Mouse (Mus musculus): ENCODE measurements at regions not wholly inside any gene's neighbourhood (a gene's known extent, or its start where the extent isn't known, plus 50 kb on each side); places are given as distances from the start of the nearest gene placed in this dataset.

DNA sequence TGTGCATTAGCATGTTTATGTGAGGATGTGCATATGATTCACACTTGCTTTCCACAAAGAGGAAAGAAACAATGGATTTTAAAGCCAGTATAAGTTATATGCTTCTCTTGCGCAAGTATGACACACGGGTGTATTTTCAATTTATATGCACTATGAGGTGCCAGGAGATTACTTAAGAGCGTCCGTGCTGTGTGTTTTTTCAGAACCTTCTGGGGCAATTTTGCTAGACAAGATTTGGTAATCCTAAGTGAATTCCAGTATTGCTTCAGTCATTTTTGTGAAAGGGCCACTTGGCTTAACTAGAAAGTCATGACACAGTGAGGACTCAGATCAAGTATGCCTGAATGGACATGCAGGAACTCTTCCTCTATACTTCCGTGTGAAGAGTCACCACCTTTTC lies 511.5 kb downstream of the Fgf9 start:
- H3K4me3 ChIP-seq (ENCODE audit: insufficient read depth in 1 of 2, low read depth in 2 of 2, low read length in 2 of 2) = no peak overlapping the region
- DNase-seq (ENCODE audit: low read depth in 3 of 3, low spot score in 3 of 3) = no peak
- WGBS (ENCODE audit: insufficient replicate concordance) = 76% methylated on average over 5 of the region's 5 CpGs

GRCm38 (mm10) chr14:58570021-58570420 lies 499.7 kb downstream of the Fgf9 start:
- Histone ChIP-seq H3K9me3 (ENCODE audit: control insufficient read depth, low read length) (no peaks in the 10 kb centered on the region), H3K27ac (no peak overlapping the region), H3K27me3 (ENCODE audit: control insufficient read depth, insufficient read depth, low read length) (no peaks in the 10 kb centered on the region), H3K4me3 (ENCODE audit: insufficient read depth in 1 of 2, low read depth in 2 of 2, low read length in 2 of 2) (no peak overlapping the region), H3K4me1 (replicated peaks; ENCODE audit: control insufficient read depth in 2 of 2, insufficient read depth in 2 of 2, low read length in 1 of 2) (no peaks in the 10 kb centered on the region), H3K36me3 (replicated peaks; ENCODE audit: control insufficient read depth, insufficient read depth, low read depth) (no peaks in the 10 kb centered on the region), H3K4me2 (ENCODE audit: low read depth) (no peak overlapping the region), H3K9ac (replicated peaks) (no peak overlapping the region)
- TF ChIP-seq CTCF (IDR thresholded peaks at IDR 0.05; ENCODE audit: low read depth) = no peak
- no peak for TF ChIP-seq EP300 (IDR thresholded peaks at IDR 0.05; ENCODE audit: low read depth)
- WGBS (ENCODE audit: insufficient replicate concordance) = 51% methylated on average over 2 of the region's 2 CpGs
- DNase-seq (ENCODE audit: low read depth in 3 of 3, low spot score in 3 of 3) = no peak
- ATAC-seq (ENCODE audit: insufficient read depth) = no peak

More for the DNA sequence above, 511.5 kb downstream of the Fgf9 start:
- Histone ChIP-seq H3K4me2 (ENCODE audit: low read depth) (no peak overlapping the region), H3K27me3 (ENCODE audit: control insufficient read depth, insufficient read depth, low read length) (no peaks in the 10 kb centered on the region), H3K36me3 (replicated peaks; ENCODE audit: control insufficient read depth, insufficient read depth, low read depth) (no peaks in the 10 kb centered on the region), H3K27ac (no peak overlapping the region), H3K9ac (replicated peaks) (no peak overlapping the region), H3K4me1 (replicated peaks; ENCODE audit: control insufficient read depth in 2 of 2, insufficient read depth in 2 of 2, low read length in 1 of 2) (no peaks in the 10 kb centered on the region), H3K9me3 (ENCODE audit: control insufficient read depth, low read length) (no peaks in the 10 kb centered on the region)
- no peak for TF ChIP-seq EP300 (IDR thresholded peaks at IDR 0.05; ENCODE audit: low read depth)
- no peak for ATAC-seq (ENCODE audit: insufficient read depth)

- Histone ChIP-seq H3K27ac (no peak overlapping the region), H3K4me1 (replicated peaks; ENCODE audit: control insufficient read depth in 2 of 2, insufficient read depth in 2 of 2, low read length in 1 of 2) (no peaks in the 10 kb centered on the region), H3K4me3 (ENCODE audit: insufficient read depth in 1 of 2, low read depth in 2 of 2, low read length in 2 of 2) (no peak overlapping the region), H3K9ac (replicated peaks) (no peak overlapping the region), H3K9me3 (ENCODE audit: control insufficient read depth, low read length) (no peaks in the 10 kb centered on the region), H3K27me3 (ENCODE audit: control insufficient read depth, insufficient read depth, low read length) (no peaks in the 10 kb centered on the region), H3K4me2 (ENCODE audit: low read depth) (no peak overlapping the region), H3K36me3 (replicated peaks; ENCODE audit: control insufficient read depth, insufficient read depth, low read depth) (no peaks in the 10 kb centered on the region)
- no peak for DNase-seq (ENCODE audit: low read depth in 3 of 3, low spot score in 3 of 3)
- no peak for ATAC-seq (ENCODE audit: insufficient read depth)
- no peak for TF ChIP-seq CTCF (IDR thresholded peaks at IDR 0.05; ENCODE audit: low read depth)
- TF ChIP-seq EP300 (IDR thresholded peaks at IDR 0.05; ENCODE audit: low read depth) = no peak
Measured at GRCm38 (mm10) chr14:58567472-58567871, 497.1 kb downstream of the Fgf9 start.

- 36% methylated on average over 2 of the region's 2 CpGs for WGBS (ENCODE audit: insufficient replicate concordance)
- H3K27ac ChIP-seq = no peak overlapping the region
- H3K9ac ChIP-seq (replicated peaks) = no peak overlapping the region
- DNase-seq (ENCODE audit: low read depth in 3 of 3, low spot score in 3 of 3) (no peak), ATAC-seq (ENCODE audit: insufficient read depth) (no peak)
- no peak overlapping the region for H3K4me3 ChIP-seq (ENCODE audit: insufficient read depth in 1 of 2, low read depth in 2 of 2, low read length in 2 of 2)
- H3K4me1 ChIP-seq (replicated peaks; ENCODE audit: control insufficient read depth in 2 of 2, insufficient read depth in 2 of 2, low read length in 1 of 2) = no peaks in the 10 kb centered on the region
- no peak for TF ChIP-seq EP300 (IDR thresholded peaks at IDR 0.05; ENCODE audit: low read depth)
- no peak for TF ChIP-seq CTCF (IDR thresholded peaks at IDR 0.05; ENCODE audit: low read depth)
- no peaks in the 10 kb centered on the region for H3K36me3 ChIP-seq (replicated peaks; ENCODE audit: control insufficient read depth, insufficient read depth, low read depth)
- H3K4me2 ChIP-seq (ENCODE audit: low read depth) = no peak overlapping the region
- H3K9me3 ChIP-seq (ENCODE audit: control insufficient read depth, low read length) = no peaks in the 10 kb centered on the region
- H3K27me3 ChIP-seq (ENCODE audit: control insufficient read depth, insufficient read depth, low read length) = no peaks in the 10 kb centered on the region
Measured at GRCm38 (mm10) chr14:58563082-58563481, 492.7 kb downstream of the Fgf9 start.

DNA sequence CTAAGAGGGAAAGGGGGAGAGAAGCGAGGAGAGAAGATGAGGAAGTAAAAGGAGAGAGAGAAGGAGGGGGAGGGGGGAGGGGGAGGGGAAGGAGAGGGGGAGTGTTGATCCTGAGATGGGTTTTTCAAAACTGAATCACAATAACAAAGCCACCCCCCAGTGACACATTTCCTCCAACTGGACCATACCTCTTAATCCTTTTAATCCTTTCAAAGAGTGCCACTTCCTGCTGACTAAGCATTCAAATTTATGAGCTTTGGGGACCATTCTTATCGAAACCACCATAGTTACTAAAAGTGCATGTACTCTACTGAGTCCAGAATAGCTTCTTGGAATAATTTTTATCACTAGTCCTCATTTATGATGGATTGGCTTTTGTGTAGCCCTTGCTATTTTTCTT lies 480.4 kb downstream of the Fgf9 start:
- WGBS (ENCODE audit: insufficient replicate concordance) = 44% methylated on average over 2 of the region's 2 CpGs
- no peak for ATAC-seq (ENCODE audit: insufficient read depth)
- no peak overlapping the region for H3K27ac ChIP-seq

GRCm38 (mm10) chr14:58545778-58546177 lies 475.4 kb downstream of the Fgf9 start:
- H3K9me3 ChIP-seq (ENCODE audit: control insufficient read depth, low read length) = no peaks in the 10 kb centered on the region
- H3K4me1 ChIP-seq (replicated peaks; ENCODE audit: control insufficient read depth in 2 of 2, insufficient read depth in 2 of 2, low read length in 1 of 2) = no peaks in the 10 kb centered on the region
- no peak overlapping the region for H3K9ac ChIP-seq (replicated peaks)
- H3K27me3 ChIP-seq (ENCODE audit: control insufficient read depth, insufficient read depth, low read length) = no peaks in the 10 kb centered on the region
- H3K36me3 ChIP-seq (replicated peaks; ENCODE audit: control insufficient read depth, insufficient read depth, low read depth) = no peaks in the 10 kb centered on the region
- no peak overlapping the region for H3K4me2 ChIP-seq (ENCODE audit: low read depth)
- H3K4me3 ChIP-seq (ENCODE audit: insufficient read depth in 1 of 2, low read depth in 2 of 2, low read length in 2 of 2) = no peak overlapping the region
- WGBS (ENCODE audit: insufficient replicate concordance) = 18% methylated on average over 5 of the region's 5 CpGs
- no peak for TF ChIP-seq CTCF (IDR thresholded peaks at IDR 0.05; ENCODE audit: low read depth)
- TF ChIP-seq EP300 (IDR thresholded peaks at IDR 0.05; ENCODE audit: low read depth) = no peak
- no peak overlapping the region for H3K27ac ChIP-seq
- DNase-seq (ENCODE audit: low read depth in 3 of 3, low spot score in 3 of 3) (no peak), ATAC-seq (ENCODE audit: insufficient read depth) (no peak)

More for the DNA sequence above, 480.4 kb downstream of the Fgf9 start:
- Histone ChIP-seq H3K4me2 (ENCODE audit: low read depth) (no peak overlapping the region), H3K4me3 (ENCODE audit: insufficient read depth in 1 of 2, low read depth in 2 of 2, low read length in 2 of 2) (no peak overlapping the region), H3K9ac (replicated peaks) (no peak overlapping the region), H3K4me1 (replicated peaks; ENCODE audit: control insufficient read depth in 2 of 2, insufficient read depth in 2 of 2, low read length in 1 of 2) (no peaks in the 10 kb centered on the region), H3K9me3 (ENCODE audit: control insufficient read depth, low read length) (no peaks in the 10 kb centered on the region), H3K27me3 (ENCODE audit: control insufficient read depth, insufficient read depth, low read length) (no peaks in the 10 kb centered on the region), H3K36me3 (replicated peaks; ENCODE audit: control insufficient read depth, insufficient read depth, low read depth) (no peaks in the 10 kb centered on the region)
- TF ChIP-seq CTCF (IDR thresholded peaks at IDR 0.05; ENCODE audit: low read depth) (no peak), EP300 (IDR thresholded peaks at IDR 0.05; ENCODE audit: low read depth) (no peak)
- no peak for DNase-seq (ENCODE audit: low read depth in 3 of 3, low spot score in 3 of 3)
